Mouse (Mus musculus) left cerebral cortex, postnatal 36 days (tissue): Measurements from ENCODE around the gene 2610028H24Rik. TPM values are rescaled to one million over a fixed set of nuclear protein-coding genes. Genes with fewer than 3 reads are reported as not detected.

Experiments
- DNase-seq, 2 experiments: peaks; one replicate each; pipeline ENCODE4 v3.0.0; 2021 to 2022; ENCODE audit warnings: low spot score in 2 of 2, mixed read lengths in 1 of 2
- intact Hi-C: fragments of 180-260 bp; cut with DNase I; formaldehyde crosslinking; loops from one replicate; pipeline ENCODE4 v1.15.1; 2025
- total RNA-seq, 2 experiments: library from RNA; stranded (reverse); gene quantifications; 2 replicates each; pipeline ENCODE4 v1.2.3; 2021

2610028H24Rik gene
- total RNA-seq, 2 experiments from 2014 or later, result not detected

DNA sequence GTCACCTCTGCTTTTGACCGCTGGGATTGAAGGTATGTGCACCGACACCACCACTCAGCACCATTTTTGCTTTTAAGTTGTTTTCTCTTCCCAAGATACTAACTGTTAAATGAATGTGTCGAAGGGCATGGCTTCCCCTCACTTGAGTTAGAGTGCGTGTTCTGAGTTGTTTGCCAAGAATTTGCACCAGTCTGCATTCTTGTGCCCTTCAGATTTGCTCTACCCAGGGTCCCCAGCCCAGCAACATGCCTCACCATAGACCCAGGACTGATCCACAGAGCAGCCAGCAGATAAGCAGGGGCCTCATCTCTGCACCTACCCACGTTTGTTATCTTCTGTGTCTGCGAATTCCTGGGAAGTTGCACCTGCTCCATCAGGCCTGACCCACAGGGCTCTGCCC lies 32.6 kb downstream of the 2610028H24Rik start:
- DNase-seq, result no peak
- intact Hi-C loops, result no loop called here

DNA sequence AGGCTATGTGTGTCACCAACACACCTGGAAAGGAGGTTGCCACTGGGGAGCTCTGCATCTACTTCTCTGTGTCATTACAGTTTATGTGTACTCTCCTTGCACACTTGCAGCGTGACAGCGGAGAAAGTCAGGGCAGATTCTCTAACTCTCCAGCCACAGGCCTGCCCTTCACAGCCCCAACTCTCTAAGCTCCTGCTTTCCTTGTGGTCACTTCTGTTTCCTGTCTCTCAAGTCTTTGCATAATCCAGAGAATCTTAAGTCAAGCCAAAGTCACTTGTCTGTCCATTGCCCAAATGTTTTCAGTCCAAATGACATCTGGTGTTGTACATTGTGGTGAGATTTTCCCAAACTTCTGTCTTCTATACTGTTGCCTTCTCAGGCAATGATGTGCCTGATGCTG lies 37.4 kb downstream of the 2610028H24Rik start:
- DNase-seq, result no peak
- intact Hi-C loops, result no loop called here

DNA sequence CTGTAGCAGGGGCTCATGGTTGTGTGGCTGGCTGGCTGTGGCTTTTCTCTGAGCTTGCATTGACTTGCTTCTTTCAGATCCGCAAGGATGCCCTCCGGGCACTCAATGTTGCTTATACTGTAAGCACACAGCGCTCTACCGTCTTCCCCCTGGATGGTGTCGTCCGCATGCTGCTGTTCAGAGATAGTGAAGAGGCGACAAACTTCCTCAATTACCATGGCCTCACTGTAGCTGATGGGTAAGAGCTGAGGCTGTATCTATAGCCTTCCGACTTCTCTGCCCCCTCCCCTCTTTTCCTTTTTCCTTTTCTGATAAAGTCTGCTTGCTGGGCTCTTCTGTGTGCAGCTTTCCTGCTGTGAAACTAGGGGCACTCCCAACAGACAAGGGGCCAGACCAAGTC lies 39.4 kb downstream of the 2610028H24Rik start:
- intact Hi-C loops, result no loop called here
- DNase-seq, result no peak

DNA sequence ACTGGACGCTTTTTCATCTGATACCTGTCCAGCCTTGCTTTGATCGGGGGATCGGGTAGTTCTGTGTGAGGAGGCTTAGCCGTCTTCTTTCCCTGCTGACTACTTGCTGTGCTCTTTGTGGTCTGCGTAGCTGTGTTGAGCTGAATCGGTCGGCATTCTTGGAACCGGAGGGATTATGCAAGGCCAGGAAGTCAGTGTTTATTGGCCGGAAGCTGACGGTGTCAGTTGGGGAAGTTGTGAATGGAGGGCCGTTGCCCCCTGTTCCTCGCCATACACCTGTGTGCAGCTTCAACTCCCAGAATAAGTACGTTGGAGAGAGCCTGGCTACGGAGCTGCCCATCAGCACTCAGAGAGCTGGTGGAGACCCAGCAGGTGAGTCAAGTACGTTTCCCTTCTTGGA lies 40.3 kb downstream of the 2610028H24Rik start:
- no peak for DNase-seq
- intact Hi-C loops, result no loop called here

DNA sequence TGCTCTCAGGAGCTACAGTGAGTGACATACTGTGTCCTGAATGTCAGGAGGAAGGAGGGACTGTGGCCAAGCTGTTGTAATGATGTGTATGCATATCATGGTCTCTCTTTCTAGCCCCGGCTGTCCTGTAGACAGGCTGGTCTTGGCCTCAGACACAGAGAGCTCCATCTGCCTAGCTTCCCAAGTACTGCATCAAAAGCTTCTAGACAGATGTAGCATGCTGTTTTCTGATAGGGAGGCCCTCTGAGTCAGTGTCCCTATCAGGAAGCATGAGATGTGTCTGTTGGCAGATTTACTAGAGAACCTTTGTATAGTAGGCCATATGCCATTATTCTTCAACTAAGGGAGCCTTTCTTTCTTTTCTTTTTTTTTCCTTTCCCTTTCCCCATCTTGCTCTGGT lies 44.6 kb downstream of the 2610028H24Rik start:
- no peak for DNase-seq
- intact Hi-C loops, result no loop called here

DNA sequence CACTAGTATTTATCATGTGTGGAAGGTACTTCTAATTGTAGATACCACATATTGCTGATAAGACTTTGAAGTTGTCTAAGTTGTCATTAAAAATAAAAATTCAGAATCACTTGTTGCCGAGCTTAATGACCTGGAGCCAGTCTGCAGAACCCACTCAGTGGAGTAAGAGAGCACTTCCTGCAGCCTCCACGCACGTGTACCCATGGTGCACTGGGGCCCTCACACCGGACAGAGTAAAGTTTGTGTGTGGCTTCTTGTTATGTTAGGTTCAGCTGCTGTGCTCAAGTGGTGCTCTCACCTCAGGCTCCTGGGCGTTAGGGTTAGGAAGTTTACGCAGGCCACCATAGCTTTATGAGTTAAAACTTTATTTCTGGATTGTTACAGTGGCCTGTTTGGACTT lies 46.6 kb downstream of the 2610028H24Rik start:
- intact Hi-C loops, result no loop called here
- DNase-seq, result no peak

DNA sequence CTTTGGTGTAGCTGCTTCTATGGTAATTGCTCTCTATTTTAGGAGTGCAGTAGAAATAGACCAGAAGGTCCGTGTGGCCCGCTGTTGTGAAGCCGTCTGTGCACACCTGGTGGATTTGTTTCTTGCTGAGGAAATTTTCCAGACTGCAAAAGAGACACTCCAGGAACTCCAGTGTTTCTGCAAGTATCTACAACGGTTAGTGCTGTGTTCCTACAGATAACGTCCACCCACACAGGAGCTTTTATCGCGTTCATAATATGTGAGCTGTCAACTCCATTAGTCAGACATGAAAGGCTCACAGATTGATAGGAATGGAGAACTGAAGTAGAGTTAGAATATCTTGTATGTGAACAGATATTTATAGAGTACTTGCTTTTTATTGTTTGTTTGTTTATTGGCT lies 47.5 kb downstream of the 2610028H24Rik start:
- peak in 1 of 2 experiments; percentile 19 for DNase-seq
- intact Hi-C loops, result no loop called here

DNA sequence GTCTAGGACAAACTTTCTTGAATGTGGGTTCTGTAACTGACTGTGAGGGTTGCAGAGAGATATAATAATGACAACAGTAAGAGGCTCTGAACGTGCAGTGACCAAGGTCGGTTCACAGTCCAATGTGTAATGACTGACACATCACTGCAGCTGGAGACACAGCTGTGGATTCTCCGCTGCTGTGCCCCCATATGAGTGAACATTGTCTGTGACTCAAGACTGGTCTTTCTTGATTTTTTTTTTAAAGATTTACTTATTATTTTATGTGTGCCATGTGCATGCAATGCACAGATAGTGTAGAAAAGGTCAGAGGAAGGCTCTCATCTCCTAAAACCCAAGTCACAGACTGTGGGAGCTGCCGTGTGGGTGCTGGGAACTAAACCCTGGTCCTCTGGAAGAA lies 48.6 kb downstream of the 2610028H24Rik start:
- no peak for DNase-seq

DNA sequence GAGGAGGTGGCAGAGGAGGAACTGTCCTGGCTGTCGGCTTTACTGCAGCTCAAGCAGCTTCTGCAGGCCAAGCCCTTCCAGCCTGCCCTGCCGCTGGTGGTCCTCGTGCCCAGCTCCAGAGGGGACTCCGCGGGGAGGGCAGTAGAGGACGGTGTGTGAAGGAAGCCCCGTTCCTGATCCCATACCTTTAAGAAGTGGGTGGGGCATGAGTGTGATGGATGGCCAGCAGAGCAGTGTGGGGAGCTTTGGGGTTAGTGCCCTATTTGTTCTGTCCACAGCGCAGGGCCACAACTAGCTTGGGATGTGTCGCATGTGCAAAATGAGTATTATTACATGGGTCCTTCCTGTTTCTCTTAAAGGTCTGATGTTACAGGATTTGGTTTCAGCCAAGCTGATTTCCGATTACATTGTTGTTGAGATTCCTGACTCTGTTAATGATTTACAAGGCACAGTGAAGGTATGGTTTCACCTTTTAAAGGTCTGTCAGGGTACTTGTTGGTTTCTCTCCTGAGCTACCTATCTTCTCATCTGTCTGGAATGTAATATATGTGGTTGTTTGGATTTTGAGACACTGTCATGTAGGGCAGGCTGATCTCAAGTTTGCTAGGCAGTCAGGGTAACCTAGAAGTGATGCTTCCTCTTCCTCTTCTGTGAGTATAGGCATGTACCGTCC lies 55.5 kb downstream of the 2610028H24Rik start:
- intact Hi-C loops, result no loop called here
- no peak for DNase-seq

More for the DNA sequence above, 48.6 kb downstream of the 2610028H24Rik start:
- intact Hi-C loops, result no loop called here

DNA sequence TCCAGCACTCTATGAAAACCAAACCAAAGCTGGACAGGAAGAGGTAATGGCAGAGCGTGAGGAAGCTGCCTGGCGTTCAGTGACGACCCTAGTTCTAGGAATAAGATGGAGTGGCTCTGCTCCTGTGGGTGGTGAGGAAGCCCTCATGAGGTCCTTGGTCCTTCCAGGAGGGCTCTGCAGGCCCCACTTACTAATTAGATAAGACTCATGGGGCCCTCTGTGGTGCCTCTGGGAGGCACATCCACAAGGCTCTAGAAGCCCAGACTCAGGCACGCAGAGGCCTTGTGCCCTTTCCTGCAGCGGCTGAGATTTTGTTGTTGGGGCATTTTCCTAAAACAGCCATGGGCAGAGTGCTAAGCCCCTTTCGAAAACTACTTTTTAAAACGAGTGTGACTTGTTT lies 57.0 kb downstream of the 2610028H24Rik start:
- no peak for DNase-seq
- intact Hi-C loops, result no loop called here

Other genes starting within 250 kb of the 2610028H24Rik start
- 10 to 100 TPM; 51.4 to 55.4 TPM for gene Prmt2, start 211.2 kb upstream of the 2610028H24Rik start, total RNA-seq
- gene S100b, start 195.2 kb upstream of the 2610028H24Rik start, total RNA-seq, result 100 to 1,000 TPM; 134 to 167 TPM
- gene Dip2a, start 103.8 kb upstream of the 2610028H24Rik start, total RNA-seq, result 10 to 100 TPM; 57.4 to 61.4 TPM
- gene AC141477.1, start 8.6 kb upstream of the 2610028H24Rik start, total RNA-seq, result not detected
- gene Pcnt, start 6.3 kb upstream of the 2610028H24Rik start, total RNA-seq, result 10 to 100 TPM; 24.5 to 27.6 TPM
- gene Mcm3ap, start 19.8 kb downstream of the 2610028H24Rik start, total RNA-seq, result 10 to 100 TPM; 47.6 to 58.1 TPM
- gene Ybey, start 20.0 kb downstream of the 2610028H24Rik start, total RNA-seq, result 1 to 10 TPM; 3.7 to 5.0 TPM
- 10 to 100 TPM; 45.2 to 48.6 TPM for gene Lss, start 82.5 kb downstream of the 2610028H24Rik start, total RNA-seq
- gene Spatc1l, start 113.2 kb downstream of the 2610028H24Rik start, total RNA-seq, result not detected
- gene Ftcd, start 126.6 kb downstream of the 2610028H24Rik start, total RNA-seq, result not detected
- 10 to 100 TPM in 1 of 2 experiments, 1 to 10 TPM in 1; 7.4 to 10.1 TPM for gene Col6a2, start 174.5 kb downstream of the 2610028H24Rik start, total RNA-seq